Mouse (Mus musculus): ENCODE results near the gene Lrrc18.

- no peak for TF ChIP-seq CTCF (conservative IDR thresholded peaks at IDR 0.05; ENCODE audit: insufficient read depth, insufficient read length, low read depth, low read length)
- TF ChIP-seq POLR2A (IDR thresholded peaks at IDR 0.05; ENCODE audit: low read depth, low read length): no peak
These were observed 28.4 kb downstream of the Lrrc18 start for GRCm38 (mm10) chr14:33019606-33020005.

Measured in kidney, adult 2 months (tissue).